Mouse (Mus musculus): ENCODE results near the gene Arhgap15. TPM values are rescaled to one million over a fixed set of nuclear protein-coding genes. Genes with fewer than 3 reads are reported as not detected.

The Arhgap15 gene
- polyA plus RNA-seq, 2 experiments, result 2.5 to 5.6 TPM

DNA sequence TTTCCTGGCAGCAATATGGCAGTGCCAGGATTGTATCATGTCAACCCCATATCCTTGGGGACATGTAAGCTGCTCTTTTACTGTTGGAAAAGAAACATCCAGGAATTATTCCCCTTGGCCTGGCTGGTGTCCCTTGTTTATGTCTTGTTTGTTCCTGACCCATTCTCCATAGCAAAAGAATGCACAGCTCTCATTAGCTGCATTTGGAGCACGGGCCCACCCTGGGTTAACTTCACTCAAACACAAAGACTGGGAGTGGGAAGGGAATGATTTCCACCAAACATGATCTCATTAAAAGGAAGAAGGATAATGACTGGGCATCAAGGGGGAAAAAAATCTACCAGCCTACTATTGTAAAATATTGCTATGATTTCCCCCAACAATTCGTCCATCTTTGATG, 600.5 kb downstream of the Arhgap15 start:
- Histone ChIP-seq H3K9me3 (ENCODE audit: control insufficient read depth, low read length) (no peaks in the 10 kb centered on the region), H3K9ac (replicated peaks) (no peak overlapping the region), H3K4me3 (ENCODE audit: insufficient read depth in 1 of 2, low read depth in 2 of 2, low read length in 2 of 2) (no peak overlapping the region), H3K4me1 (replicated peaks; ENCODE audit: control insufficient read depth in 2 of 2, insufficient read depth in 2 of 2, low read length in 1 of 2) (peaks cover 0 to 5% of the 10 kb centered on the region in 2 experiments; a peak in 3 of 4 replicates), H3K27ac (no peak overlapping the region), H3K27me3 (ENCODE audit: control insufficient read depth, insufficient read depth, low read length) (no peaks in the 10 kb centered on the region), H3K4me2 (ENCODE audit: low read depth) (no peak overlapping the region), H3K36me3 (replicated peaks; ENCODE audit: control insufficient read depth, insufficient read depth, low read depth) (no peaks in the 10 kb centered on the region)
- no peak for ATAC-seq (ENCODE audit: insufficient read depth)
- DNase-seq (ENCODE audit: low read depth in 3 of 3, low spot score in 3 of 3), result no peak
- 61% methylated on average over 2 of the region's 2 CpGs for WGBS (ENCODE audit: insufficient replicate concordance)
- no peak for TF ChIP-seq EP300 (IDR thresholded peaks at IDR 0.05; ENCODE audit: low read depth)
- TF ChIP-seq CTCF (IDR thresholded peaks at IDR 0.05; ENCODE audit: low read depth), result no peak

DNA sequence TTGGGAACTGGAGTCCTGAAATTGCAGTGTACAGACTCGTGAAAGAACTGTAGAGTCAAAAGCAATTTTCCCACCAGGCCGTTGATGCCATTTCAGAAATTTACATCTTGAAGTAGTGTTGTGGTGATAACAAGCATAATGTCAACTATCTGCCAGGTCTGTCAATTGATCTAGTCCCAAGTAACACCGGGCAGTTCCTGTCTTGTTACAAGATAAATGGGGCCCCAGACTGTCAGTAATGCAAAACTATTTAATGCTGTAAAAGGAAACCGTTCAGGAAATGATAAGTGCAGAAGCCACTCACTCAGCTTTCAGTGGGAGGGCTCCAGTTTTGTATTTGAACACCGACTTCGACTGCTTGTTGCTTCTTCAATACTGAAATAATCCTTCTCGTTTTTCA, 604.3 kb downstream of the Arhgap15 start:
- Histone ChIP-seq H3K4me1 (replicated peaks; ENCODE audit: control insufficient read depth in 2 of 2, insufficient read depth in 2 of 2, low read length in 1 of 2) (peaks cover 0 to 5% of the 10 kb centered on the region in 2 experiments; a peak in 3 of 4 replicates), H3K9ac (replicated peaks) (no peak overlapping the region), H3K36me3 (replicated peaks; ENCODE audit: control insufficient read depth, insufficient read depth, low read depth) (no peaks in the 10 kb centered on the region), H3K27ac (no peak overlapping the region), H3K4me2 (ENCODE audit: low read depth) (no peak overlapping the region), H3K27me3 (ENCODE audit: control insufficient read depth, insufficient read depth, low read length) (no peaks in the 10 kb centered on the region), H3K9me3 (ENCODE audit: control insufficient read depth, low read length) (no peaks in the 10 kb centered on the region), H3K4me3 (ENCODE audit: insufficient read depth in 1 of 2, low read depth in 2 of 2, low read length in 2 of 2) (no peak overlapping the region)
- TF ChIP-seq CTCF (IDR thresholded peaks at IDR 0.05; ENCODE audit: low read depth) (no peak), EP300 (IDR thresholded peaks at IDR 0.05; ENCODE audit: low read depth) (no peak)
- DNase-seq (ENCODE audit: low read depth in 3 of 3, low spot score in 3 of 3), result peak in 2 of 3 experiments; percentile 2 to 3
- ATAC-seq (ENCODE audit: insufficient read depth), result peak; percentile 53; the same call in 1 of the 2 replicates
- WGBS (ENCODE audit: insufficient replicate concordance), result 12% methylated on average over 7 of the region's 7 CpGs

DNA sequence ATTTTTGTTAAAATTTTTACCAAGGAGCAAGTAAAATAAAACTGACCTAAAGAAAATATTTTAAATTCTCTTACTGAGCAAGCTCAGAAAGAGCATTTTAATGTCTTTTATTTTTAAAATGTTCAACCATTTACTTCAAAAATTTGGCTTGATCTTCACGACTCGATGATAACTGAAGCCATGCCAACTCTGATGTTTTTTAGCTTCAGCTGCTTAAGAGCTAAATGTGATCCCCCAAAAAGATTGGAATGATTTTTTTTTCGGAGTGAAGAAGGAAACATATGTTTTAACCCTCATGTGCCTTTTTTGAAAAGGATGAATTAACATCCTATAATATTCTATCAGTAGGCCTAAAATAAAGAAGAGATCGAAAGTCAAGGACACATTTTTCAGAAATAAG, 605.0 kb downstream of the Arhgap15 start:
- DNase-seq (ENCODE audit: low read depth in 3 of 3, low spot score in 3 of 3), result no peak
- Histone ChIP-seq H3K9ac (replicated peaks) (no peak overlapping the region), H3K4me1 (replicated peaks; ENCODE audit: control insufficient read depth in 2 of 2, insufficient read depth in 2 of 2, low read length in 1 of 2) (peaks cover 0 to 5% of the 10 kb centered on the region in 2 experiments; a peak in 3 of 4 replicates), H3K36me3 (replicated peaks; ENCODE audit: control insufficient read depth, insufficient read depth, low read depth) (no peaks in the 10 kb centered on the region), H3K9me3 (ENCODE audit: control insufficient read depth, low read length) (no peaks in the 10 kb centered on the region), H3K27ac (no peak overlapping the region), H3K4me3 (ENCODE audit: insufficient read depth in 1 of 2, low read depth in 2 of 2, low read length in 2 of 2) (no peak overlapping the region), H3K4me2 (ENCODE audit: low read depth) (no peak overlapping the region), H3K27me3 (ENCODE audit: control insufficient read depth, insufficient read depth, low read length) (no peaks in the 10 kb centered on the region)
- TF ChIP-seq EP300 (IDR thresholded peaks at IDR 0.05; ENCODE audit: low read depth) (no peak), CTCF (IDR thresholded peaks at IDR 0.05; ENCODE audit: low read depth) (no peak)
- 66% methylated on average over 4 of the region's 4 CpGs for WGBS (ENCODE audit: insufficient replicate concordance)
- ATAC-seq (ENCODE audit: insufficient read depth), result no peak

DNA sequence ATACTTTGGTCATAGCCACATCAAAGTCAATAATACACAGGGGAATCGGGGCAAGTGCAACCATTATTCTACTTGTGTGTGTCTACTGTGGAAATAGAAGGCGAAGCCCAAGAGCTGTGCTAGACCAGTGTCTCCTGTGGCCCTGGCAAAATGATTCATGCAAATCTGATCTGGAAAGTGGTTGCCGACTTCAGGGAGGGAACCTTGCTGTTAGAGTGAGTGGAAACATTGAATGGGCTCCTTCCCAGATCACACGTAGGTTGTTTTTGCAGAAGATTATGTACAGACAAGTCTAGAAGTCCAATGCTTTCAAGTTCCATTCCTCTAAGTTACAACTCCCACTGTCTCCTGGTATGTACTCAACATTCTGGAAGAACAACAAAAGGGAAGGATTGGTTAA, 606.2 kb downstream of the Arhgap15 start:
- ATAC-seq (ENCODE audit: insufficient read depth), result no peak
- Histone ChIP-seq H3K27me3 (ENCODE audit: control insufficient read depth, insufficient read depth, low read length) (no peaks in the 10 kb centered on the region), H3K4me1 (replicated peaks; ENCODE audit: control insufficient read depth in 2 of 2, insufficient read depth in 2 of 2, low read length in 1 of 2) (peaks cover 0 to 5% of the 10 kb centered on the region in 2 experiments; a peak in 3 of 4 replicates), H3K36me3 (replicated peaks; ENCODE audit: control insufficient read depth, insufficient read depth, low read depth) (no peaks in the 10 kb centered on the region), H3K9ac (replicated peaks) (no peak overlapping the region), H3K4me2 (ENCODE audit: low read depth) (no peak overlapping the region), H3K4me3 (ENCODE audit: insufficient read depth in 1 of 2, low read depth in 2 of 2, low read length in 2 of 2) (no peak overlapping the region), H3K27ac (no peak overlapping the region), H3K9me3 (ENCODE audit: control insufficient read depth, low read length) (no peaks in the 10 kb centered on the region)
- DNase-seq (ENCODE audit: low read depth in 3 of 3, low spot score in 3 of 3), result no peak
- TF ChIP-seq CTCF (IDR thresholded peaks at IDR 0.05; ENCODE audit: low read depth) (no peak), EP300 (IDR thresholded peaks at IDR 0.05; ENCODE audit: low read depth) (no peak)
- WGBS (ENCODE audit: insufficient replicate concordance), result 71% methylated on average over 4 of the region's 4 CpGs

DNA sequence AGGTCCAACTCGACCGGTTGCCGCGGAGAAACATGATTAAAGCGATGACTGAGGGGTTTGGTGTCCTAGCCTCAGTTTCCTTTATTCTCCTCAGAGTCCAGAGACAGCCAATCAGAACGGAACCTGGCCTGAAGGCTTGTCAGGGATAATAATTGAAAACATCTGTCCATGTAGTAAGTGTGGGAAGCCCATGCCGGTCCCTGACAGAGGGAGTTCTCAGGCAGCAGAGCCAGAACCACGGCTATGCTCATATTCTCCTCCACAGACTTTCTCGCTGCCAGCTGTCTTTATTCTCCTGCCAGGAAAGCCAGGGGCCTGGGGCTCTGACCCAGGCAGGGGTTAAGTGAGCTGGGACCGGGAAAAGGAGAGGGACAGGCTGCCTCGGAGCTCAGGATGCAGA, 606.7 kb downstream of the Arhgap15 start:
- no peak overlapping the region for H3K27ac ChIP-seq
- no peaks in the 10 kb centered on the region for H3K36me3 ChIP-seq (replicated peaks; ENCODE audit: control insufficient read depth, insufficient read depth, low read depth)

More for the DNA sequence above, 606.7 kb downstream of the Arhgap15 start:
- Histone ChIP-seq H3K4me3 (ENCODE audit: insufficient read depth in 1 of 2, low read depth in 2 of 2, low read length in 2 of 2) (no peak overlapping the region), H3K9me3 (ENCODE audit: control insufficient read depth, low read length) (no peaks in the 10 kb centered on the region), H3K9ac (replicated peaks) (no peak overlapping the region), H3K27me3 (ENCODE audit: control insufficient read depth, insufficient read depth, low read length) (no peaks in the 10 kb centered on the region), H3K4me2 (ENCODE audit: low read depth) (no peak overlapping the region), H3K4me1 (replicated peaks; ENCODE audit: control insufficient read depth in 2 of 2, insufficient read depth in 2 of 2, low read length in 1 of 2) (peaks cover 0 to 5% of the 10 kb centered on the region in 2 experiments; a peak in 3 of 4 replicates)
- 68% methylated on average over 11 of the region's 11 CpGs for WGBS (ENCODE audit: insufficient replicate concordance)
- DNase-seq (ENCODE audit: low read depth in 3 of 3, low spot score in 3 of 3), result no peak
- TF ChIP-seq EP300 (IDR thresholded peaks at IDR 0.05; ENCODE audit: low read depth) (no peak), CTCF (IDR thresholded peaks at IDR 0.05; ENCODE audit: low read depth) (no peak)
- no peak for ATAC-seq (ENCODE audit: insufficient read depth)
